Mouse (Mus musculus): ENCODE results near the gene Wrb. TPM values are rescaled to one million over a fixed set of nuclear protein-coding genes. Genes with fewer than 3 reads are reported as not detected.
"Not testable (repeated sequence)": the region's sequence is repeated elsewhere in the genome, so short reads cannot be mapped to it uniquely, and the experiment has no call there.

The Wrb gene
- polyA plus RNA-seq, 1 experiment from 2014 or later, result 79.6 TPM

GRCm38 (mm10) chr16:96128466-96128865, 16.7 kb upstream of the Wrb start:
- Histone ChIP-seq H3K9me3 (replicated peaks) (no peaks in the 10 kb centered on the region), H3K27ac (peak overlapping the region; percentile 98), H3K36me3 (peaks cover 34% of the 10 kb centered on the region), H3K27me3 (ENCODE audit: low read depth, poor library complexity, severe bottlenecking) (no peaks in the 10 kb centered on the region), H3K4me1 (peaks cover 21% of the 10 kb centered on the region), H3K4me3 (peak overlapping the region; percentile 77)
- DNase-seq (ENCODE audit: low spot score), result peak; percentile 42
- WGBS, result 4% methylated on average over 9 of the region's 9 CpGs

DNA sequence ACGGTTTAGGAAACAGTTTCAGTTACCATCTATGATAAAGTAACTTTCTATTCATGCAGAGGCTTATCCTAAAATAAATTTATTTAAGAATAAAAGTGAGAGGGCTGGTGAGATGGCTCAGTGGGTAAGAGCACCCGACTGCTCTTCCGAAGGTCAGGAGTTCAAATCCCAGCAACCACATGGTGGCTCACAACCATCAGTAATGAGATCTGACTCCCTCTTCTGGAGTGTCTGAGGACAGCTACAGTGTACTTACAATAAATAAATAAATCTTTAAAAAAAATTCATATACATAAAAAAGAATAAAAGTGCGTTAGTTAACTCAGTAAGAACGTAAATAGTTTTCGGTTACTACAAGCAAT, 478 bp upstream of the Wrb start:
- Histone ChIP-seq H3K4me1 (peaks cover 13% of the 10 kb centered on the region), H3K4me3 (peak overlapping the region; percentile 69), H3K27ac (peak overlapping the region; percentile 77)
- not testable (repeated sequence) for H3K27me3 ChIP-seq (ENCODE audit: low read depth, poor library complexity, severe bottlenecking); H3K36me3 ChIP-seq; DNase-seq (ENCODE audit: low spot score); H3K9me3 ChIP-seq (replicated peaks)
- WGBS, result 25% methylated on average over 6 of the region's 6 CpGs

DNA sequence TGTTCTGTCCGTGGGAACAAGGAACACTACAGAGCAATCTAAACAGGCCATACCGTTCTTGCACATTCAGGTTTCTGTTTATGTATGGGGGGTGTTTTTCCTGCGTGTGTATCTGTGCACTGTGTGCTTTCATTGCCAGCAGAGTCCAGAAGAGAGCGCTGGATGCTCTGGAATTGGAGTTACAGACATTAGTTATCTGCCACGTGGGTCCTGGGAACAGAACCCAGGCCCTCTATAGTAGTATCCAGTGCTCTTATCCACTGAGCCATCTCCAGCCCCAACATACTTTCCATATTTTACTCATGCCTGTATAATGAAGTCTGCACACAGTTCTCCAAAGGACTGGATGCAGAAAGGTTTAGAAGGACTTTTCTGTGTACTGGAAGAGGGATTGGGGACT, 607 bp downstream of the Wrb start:
- H3K9me3 ChIP-seq (replicated peaks), result no peaks in the 10 kb centered on the region
- no peaks in the 10 kb centered on the region for H3K36me3 ChIP-seq
- under 1% methylated on average over 5 of the region's 5 CpGs for WGBS
- peak overlapping the region; percentile 77 for H3K27ac ChIP-seq
- H3K27me3 ChIP-seq (ENCODE audit: low read depth, poor library complexity, severe bottlenecking), result no peaks in the 10 kb centered on the region
- peak overlapping the region; percentile 69 for H3K4me3 ChIP-seq
- peaks cover 13% of the 10 kb centered on the region for H3K4me1 ChIP-seq
- no peak for DNase-seq (ENCODE audit: low spot score)

GRCm38 (mm10) chr16:96148834-96149233, 3.6 kb downstream of the Wrb start:
- WGBS, result 81% methylated on average over 6 of the region's 6 CpGs
- Histone ChIP-seq H3K4me1 (peaks cover 16% of the 10 kb centered on the region), H3K27ac (no peak overlapping the region), H3K36me3 (peaks cover 22% of the 10 kb centered on the region), H3K9me3 (replicated peaks) (no peaks in the 10 kb centered on the region), H3K4me3 (no peak overlapping the region), H3K27me3 (ENCODE audit: low read depth, poor library complexity, severe bottlenecking) (no peaks in the 10 kb centered on the region)
- DNase-seq (ENCODE audit: low spot score), result no peak

GRCm38 (mm10) chr16:96149311-96149710, 4.1 kb downstream of the Wrb start:
- no peaks in the 10 kb centered on the region for H3K9me3 ChIP-seq (replicated peaks)
- peaks cover 27% of the 10 kb centered on the region for H3K36me3 ChIP-seq
- H3K4me3 ChIP-seq, result no peak overlapping the region
- DNase-seq (ENCODE audit: low spot score), result no peak
- WGBS, result 83% methylated on average over 9 of the region's 9 CpGs
- H3K4me1 ChIP-seq, result peaks cover 16% of the 10 kb centered on the region
- no peak overlapping the region for H3K27ac ChIP-seq
- no peaks in the 10 kb centered on the region for H3K27me3 ChIP-seq (ENCODE audit: low read depth, poor library complexity, severe bottlenecking)

GRCm38 (mm10) chr16:96150995-96151394, 5.8 kb downstream of the Wrb start:
- H3K9me3 ChIP-seq (replicated peaks), result no peaks in the 10 kb centered on the region
- peaks cover 43% of the 10 kb centered on the region for H3K36me3 ChIP-seq
- no peak for DNase-seq (ENCODE audit: low spot score)
- H3K27ac ChIP-seq, result no peak overlapping the region
- H3K27me3 ChIP-seq (ENCODE audit: low read depth, poor library complexity, severe bottlenecking), result no peaks in the 10 kb centered on the region
- WGBS, result 73% methylated on average over 4 of the region's 4 CpGs
- peaks cover 12% of the 10 kb centered on the region for H3K4me1 ChIP-seq
- no peak overlapping the region for H3K4me3 ChIP-seq

DNA sequence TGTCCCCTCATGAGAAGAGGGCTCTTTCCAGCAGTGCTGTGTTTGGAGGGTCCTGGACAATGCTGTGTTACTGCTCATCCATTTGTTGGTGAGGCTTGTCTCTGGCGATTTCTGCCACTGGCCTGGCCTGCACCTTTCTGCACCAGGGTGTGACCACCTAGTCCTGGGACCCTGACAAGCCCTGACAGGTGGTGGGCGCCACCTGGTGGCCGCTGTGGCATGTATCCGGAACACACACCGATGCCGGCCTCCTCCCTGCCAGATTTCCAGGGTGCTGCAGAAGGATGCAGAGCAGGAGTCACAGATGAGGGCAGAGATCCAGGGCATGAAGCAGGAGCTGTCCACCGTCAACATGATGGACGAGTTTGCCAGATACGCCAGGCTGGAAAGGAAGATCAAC, 6.3 kb downstream of the Wrb start:
- H3K4me1 ChIP-seq, result peaks cover 7% of the 10 kb centered on the region
- peak; percentile 90 for DNase-seq (ENCODE audit: low spot score)
- H3K4me3 ChIP-seq, result no peak overlapping the region
- H3K9me3 ChIP-seq (replicated peaks), result no peaks in the 10 kb centered on the region
- no peaks in the 10 kb centered on the region for H3K27me3 ChIP-seq (ENCODE audit: low read depth, poor library complexity, severe bottlenecking)
- WGBS, result 25% methylated on average over 9 of the region's 9 CpGs
- no peak overlapping the region for H3K27ac ChIP-seq
- peaks cover 43% of the 10 kb centered on the region for H3K36me3 ChIP-seq

GRCm38 (mm10) chr16:96154476-96154875, 9.3 kb downstream of the Wrb start:
- no peak overlapping the region for H3K27ac ChIP-seq
- H3K27me3 ChIP-seq (ENCODE audit: low read depth, poor library complexity, severe bottlenecking), result no peaks in the 10 kb centered on the region
- H3K4me1 ChIP-seq, result peaks cover 13% of the 10 kb centered on the region
- peaks cover 52% of the 10 kb centered on the region for H3K36me3 ChIP-seq
- WGBS, result 93% methylated on average over 2 of the region's 2 CpGs
- no peaks in the 10 kb centered on the region for H3K9me3 ChIP-seq (replicated peaks)
- no peak overlapping the region for H3K4me3 ChIP-seq
- no peak for DNase-seq (ENCODE audit: low spot score)

DNA sequence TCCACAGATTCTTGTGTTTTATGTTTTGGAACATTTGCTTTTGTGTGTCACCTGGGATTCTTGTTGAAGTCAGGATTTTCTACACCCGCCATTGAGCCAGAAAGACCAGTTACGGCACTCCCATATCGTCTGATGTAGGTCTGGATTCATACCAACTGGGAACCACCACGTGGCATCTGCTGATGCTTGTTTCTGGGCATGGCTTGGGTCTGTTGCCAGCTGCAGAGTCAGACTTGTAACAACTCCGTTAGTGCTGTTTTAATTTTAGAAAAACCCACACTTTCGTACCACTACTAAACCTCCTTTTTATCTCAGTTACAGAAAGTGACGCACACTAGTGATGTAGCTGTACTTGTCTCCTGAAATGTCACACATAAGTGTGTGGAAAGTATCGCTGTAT, 10.8 kb downstream of the Wrb start:
- Histone ChIP-seq H3K9me3 (replicated peaks) (no peaks in the 10 kb centered on the region), H3K27ac (no peak overlapping the region), H3K27me3 (ENCODE audit: low read depth, poor library complexity, severe bottlenecking) (no peaks in the 10 kb centered on the region), H3K36me3 (peaks cover 52% of the 10 kb centered on the region), H3K4me3 (no peak overlapping the region), H3K4me1 (peaks cover 21% of the 10 kb centered on the region)
- no peak for DNase-seq (ENCODE audit: low spot score)
- WGBS, result 94% methylated on average over 8 of the region's 8 CpGs

- Histone ChIP-seq H3K27me3 (ENCODE audit: low read depth, poor library complexity, severe bottlenecking) (no peaks in the 10 kb centered on the region), H3K4me1 (peaks cover 18% of the 10 kb centered on the region), H3K4me3 (no peak overlapping the region), H3K9me3 (replicated peaks) (no peaks in the 10 kb centered on the region), H3K27ac (no peak overlapping the region), H3K36me3 (peaks cover 45% of the 10 kb centered on the region)
- DNase-seq (ENCODE audit: low spot score), result no peak
- WGBS, result 91% methylated on average over 11 of the region's 11 CpGs
Measured at GRCm38 (mm10) chr16:96157171-96157570, 12.0 kb downstream of the Wrb start.

GRCm38 (mm10) chr16:96158511-96159080, 13.4 kb downstream of the Wrb start:
- H3K9me3 ChIP-seq (replicated peaks), result no peaks in the 10 kb centered on the region
- peak; percentile 37 for DNase-seq (ENCODE audit: low spot score)
- peak overlapping the region; percentile 96 for H3K27ac ChIP-seq
- H3K36me3 ChIP-seq, result peaks cover 33% of the 10 kb centered on the region
- peak overlapping the region; percentile 68 for H3K4me3 ChIP-seq
- peaks cover 18% of the 10 kb centered on the region for H3K4me1 ChIP-seq
- WGBS, result 75% methylated on average over 12 of the region's 12 CpGs
- no peaks in the 10 kb centered on the region for H3K27me3 ChIP-seq (ENCODE audit: low read depth, poor library complexity, severe bottlenecking)

GRCm38 (mm10) chr16:96159091-96159731, 14.0 kb downstream of the Wrb start:
- Histone ChIP-seq H3K4me3 (peak overlapping the region; percentile 68), H3K27me3 (ENCODE audit: low read depth, poor library complexity, severe bottlenecking) (no peaks in the 10 kb centered on the region), H3K9me3 (replicated peaks) (no peaks in the 10 kb centered on the region), H3K4me1 (peaks cover 18% of the 10 kb centered on the region), H3K27ac (peak overlapping the region; percentile 96), H3K36me3 (peaks cover 27% of the 10 kb centered on the region)
- WGBS, result 1% methylated on average over 66 of the region's 67 CpGs
- peak; percentile 89 for DNase-seq (ENCODE audit: low spot score)

- H3K9me3 ChIP-seq (replicated peaks), result no peaks in the 10 kb centered on the region
- peaks cover 21% of the 10 kb centered on the region for H3K36me3 ChIP-seq
- H3K27ac ChIP-seq, result peak overlapping the region; percentile 96
- H3K27me3 ChIP-seq (ENCODE audit: low read depth, poor library complexity, severe bottlenecking), result no peaks in the 10 kb centered on the region
- 86% methylated on average over 20 of the region's 20 CpGs for WGBS
- DNase-seq (ENCODE audit: low spot score), result no peak
- peaks cover 18% of the 10 kb centered on the region for H3K4me1 ChIP-seq
- peak overlapping the region; percentile 68 for H3K4me3 ChIP-seq
Measured at GRCm38 (mm10) chr16:96159794-96160346, 14.7 kb downstream of the Wrb start.
